Mouse (Mus musculus) MEL (cell line): ENCODE results near the gene Ebi3. TPM values are rescaled to one million over a fixed set of nuclear protein-coding genes. Genes with fewer than 3 reads are reported as not detected.
"Not testable (repeated sequence)": the region's sequence is repeated elsewhere in the genome, so short reads cannot be mapped to it uniquely, and the experiment has no call there.

ENCODE experiments used
- DNase-seq: peaks from one replicate; pipeline ENCODE4 v3.0.0; 2011; ENCODE audit warnings: low read depth, low spot score
- H3K27ac ChIP-seq: 2 replicates; pipeline ENCODE4 v1.5.1; 2012; ENCODE audit warnings: low read depth, mild to moderate bottlenecking, control low read depth, low read length, moderate library complexity; ENCODE audit not compliant: control insufficient read depth
- H3K27me3 ChIP-seq, 2 experiments: fragments of 150-350 bp in 1 of 2; sonication (generic) in 1 of 2; 2 replicates each; pipeline ENCODE4 v1.6.1; 2012; ENCODE audit warnings: low read length in 2 of 2, mild to moderate bottlenecking in 2 of 2, improper control_type of control experiment in 1 of 2, moderate library complexity in 1 of 2; ENCODE audit not compliant: insufficient read depth in 2 of 2, control insufficient read depth in 1 of 2
- H3K36me3 ChIP-seq, 2 experiments: 2 replicates each; pipeline ENCODE4 v1.6.1; 2012 to 2014; ENCODE audit warnings: low read length in 2 of 2, improper control_type of control experiment in 1 of 2, inconsistent platforms in 1 of 2, mild to moderate bottlenecking in 1 of 2; ENCODE audit not compliant: insufficient read depth in 2 of 2, control insufficient read depth in 1 of 2
- H3K4me1 ChIP-seq, 2 experiments: fragments of 150-350 bp in 1 of 2; sonication (generic) in 1 of 2; 2 replicates each; pipeline ENCODE4 v1.6.1; 2012; ENCODE audit warnings: low read length in 2 of 2, improper control_type of control experiment in 1 of 2, mild to moderate bottlenecking in 1 of 2; ENCODE audit not compliant: insufficient read depth in 2 of 2, control insufficient read depth in 1 of 2
- H3K4me3 ChIP-seq, 2 experiments: fragments of 150-350 bp in 1 of 2; sonication (generic) in 1 of 2; 2 replicates each; pipeline ENCODE4 v1.5.1; 2012; ENCODE audit warnings: low read depth in 2 of 2, low read length in 2 of 2, mild to moderate bottlenecking in 2 of 2, moderate library complexity in 2 of 2, control low read depth in 1 of 2, improper control_type of control experiment in 1 of 2; ENCODE audit not compliant: control insufficient read depth in 1 of 2, insufficient read depth in 1 of 2
- H3K79me2 ChIP-seq: 2 replicates; pipeline ENCODE4 v1.6.1; 2012; ENCODE audit warnings: mild to moderate bottlenecking, low read length, moderate library complexity; ENCODE audit not compliant: control insufficient read depth, poor library complexity, insufficient read depth
- H3K9ac ChIP-seq: 2 replicates; pipeline ENCODE4 v1.6.1; 2012; ENCODE audit warnings: low read depth, mild to moderate bottlenecking, control low read depth, low read length, moderate library complexity; ENCODE audit not compliant: control insufficient read depth, poor library complexity, severe bottlenecking
- H3K9me3 ChIP-seq: fragments of 150-350 bp; sonication (generic); replicated peaks from 2 replicates; pipeline ENCODE4 v1.6.1; 2012; ENCODE audit warnings: mild to moderate bottlenecking, low read length, improper control_type of control experiment, moderate library complexity; ENCODE audit not compliant: insufficient read depth
- CTCF ChIP-seq, 3 experiments: IDR thresholded peaks in 2 of 3; conservative IDR thresholded peaks in 1 of 3; 2 replicates each; pipeline ENCODE4 v1.5.1; 2011 to 2012; ENCODE audit warnings: low read length in 3 of 3, low read depth in 2 of 3, mild to moderate bottlenecking in 2 of 3, improper control_type of control experiment in 1 of 3, inconsistent platforms in 1 of 3, mixed read lengths in 1 of 3, moderate library complexity in 1 of 3; ENCODE audit not compliant: control insufficient read depth in 1 of 3, insufficient read depth in 1 of 3, poor library complexity in 1 of 3, severe bottlenecking in 1 of 3
- ELF1 ChIP-seq: IDR thresholded peaks from 2 replicates; pipeline ENCODE4 v1.6.1; 2014; ENCODE audit warnings: low read depth, mild to moderate bottlenecking, inconsistent platforms, low read length, improper control_type of control experiment, moderate library complexity
- GABPA ChIP-seq: IDR thresholded peaks from 2 replicates; pipeline ENCODE4 v1.6.1; 2012; ENCODE audit warnings: low read depth, mild to moderate bottlenecking, inconsistent platforms, low read length, improper control_type of control experiment, moderate library complexity
- HCFC1 ChIP-seq: IDR thresholded peaks from 2 replicates; pipeline ENCODE4 v1.6.1; 2012; ENCODE audit warnings: low read depth, mild to moderate bottlenecking, inconsistent platforms, low read length, improper control_type of control experiment, moderate library complexity
- MAX ChIP-seq: IDR thresholded peaks from 2 replicates; pipeline ENCODE4 v1.6.1; 2011; ENCODE audit warnings: low read length, improper control_type of control experiment
- MAZ ChIP-seq: IDR thresholded peaks from 2 replicates; pipeline ENCODE4 v1.6.1; 2012; ENCODE audit warnings: low read depth, mild to moderate bottlenecking, inconsistent platforms, low read length, improper control_type of control experiment
- MEF2A ChIP-seq: IDR thresholded peaks from 2 replicates; pipeline ENCODE4 v1.6.1; 2014; ENCODE audit warnings: low read depth, mild to moderate bottlenecking, inconsistent platforms, low read length, improper control_type of control experiment; ENCODE audit not compliant: poor library complexity, insufficient replicate concordance, severe bottlenecking; ENCODE audit errors: extremely low read depth
- MXI1 ChIP-seq: IDR thresholded peaks from 2 replicates; pipeline ENCODE4 v1.6.1; 2011; ENCODE audit warnings: mild to moderate bottlenecking, low read depth, low read length, improper control_type of control experiment
- NELFE ChIP-seq: IDR thresholded peaks from 2 replicates; pipeline ENCODE4 v1.6.1; 2011; ENCODE audit warnings: low read depth, low read length, improper control_type of control experiment
- NRF1 ChIP-seq: IDR thresholded peaks from 2 replicates; pipeline ENCODE4 v1.6.1; 2014; ENCODE audit warnings: low read depth, mild to moderate bottlenecking, inconsistent platforms, low read length, improper control_type of control experiment, moderate library complexity; ENCODE audit not compliant: poor library complexity, insufficient read depth, severe bottlenecking
- POLR2A ChIP-seq, 2 experiments: IDR thresholded peaks; 2 replicates each; pipeline ENCODE4 v1.6.1; 2011 to 2012; ENCODE audit warnings: low read length in 2 of 2, mild to moderate bottlenecking in 2 of 2, control low read depth in 1 of 2, improper control_type of control experiment in 1 of 2, low read depth in 1 of 2, moderate library complexity in 1 of 2; ENCODE audit not compliant: control insufficient read depth in 1 of 2, insufficient read depth in 1 of 2, poor library complexity in 1 of 2
- POLR2AphosphoS2 ChIP-seq: IDR thresholded peaks from 2 replicates; pipeline ENCODE4 v1.6.1; 2011; ENCODE audit warnings: low read length, improper control_type of control experiment
- POLR2AphosphoS5 ChIP-seq: IDR thresholded peaks from 2 replicates; pipeline ENCODE4 v1.6.1; 2012; ENCODE audit warnings: low read depth, borderline replicate concordance, mild to moderate bottlenecking, inconsistent platforms, low read length, moderate library complexity, mixed read lengths
- SIN3A ChIP-seq: IDR thresholded peaks from 2 replicates; pipeline ENCODE4 v1.6.1; 2012; ENCODE audit warnings: low read length, improper control_type of control experiment, inconsistent platforms
- SMC3 ChIP-seq: IDR thresholded peaks from 2 replicates; pipeline ENCODE4 v1.6.1; 2011; ENCODE audit warnings: low read depth, low read length, improper control_type of control experiment
- TAL1 ChIP-seq: IDR thresholded peaks from 2 replicates; pipeline ENCODE4 v1.6.1; 2012; ENCODE audit warnings: mild to moderate bottlenecking, inconsistent platforms, low read length, moderate library complexity, mixed read lengths
- TBP ChIP-seq: IDR thresholded peaks from 2 replicates; pipeline ENCODE4 v1.8.0; 2011; ENCODE audit warnings: low read depth, low read length, improper control_type of control experiment
- USF1 ChIP-seq: IDR thresholded peaks from 2 replicates; pipeline ENCODE4 v1.6.1; 2014; ENCODE audit warnings: low read depth, mild to moderate bottlenecking, inconsistent platforms, low read length, improper control_type of control experiment, moderate library complexity
- USF2 ChIP-seq, 2 experiments: IDR thresholded peaks; 2 replicates each; pipeline ENCODE4 v1.6.1; 2011 to 2012; ENCODE audit warnings: improper control_type of control experiment in 2 of 2, low read length in 2 of 2, borderline replicate concordance in 1 of 2, inconsistent platforms in 1 of 2, low read depth in 1 of 2, mild to moderate bottlenecking in 1 of 2; ENCODE audit not compliant: insufficient read depth in 1 of 2
- ZMIZ1 ChIP-seq: IDR thresholded peaks from 2 replicates; pipeline ENCODE4 v1.6.1; 2012; ENCODE audit warnings: low read depth, mild to moderate bottlenecking, inconsistent platforms, low read length, improper control_type of control experiment, moderate library complexity
- ZNF384 ChIP-seq: IDR thresholded peaks from 2 replicates; pipeline ENCODE4 v1.6.1; 2012; ENCODE audit warnings: low read depth, mild to moderate bottlenecking, inconsistent platforms, low read length, improper control_type of control experiment
- polyA plus RNA-seq, 2 experiments: library from polyadenylated mRNA; stranded (reverse) in 1 of 2; unstranded in 1 of 2; fragments of >175 nt in 1 of 2; fragments of >200 nt in 1 of 2; gene quantifications; 2 replicates each; pipeline versions ENCODE4 v1.2.1 to v1.2.4; 2012; ENCODE audit warnings: low replicate concordance in 2 of 2, low read depth in 1 of 2; ENCODE audit not compliant: insufficient read length in 2 of 2, insufficient read depth in 1 of 2, missing spikeins in 1 of 2
- total RNA-seq: library from RNA; depleted of rRNA; stranded (reverse); fragments of 300-350 nt; gene quantifications from 2 replicates; pipeline ENCODE4 v1.2.3, GENCODE M21; 2012

Gene Ebi3
- total and polyA plus RNA-seq, 3 experiments: 0.15 to 0.86 TPM; not detected in 1

DNA sequence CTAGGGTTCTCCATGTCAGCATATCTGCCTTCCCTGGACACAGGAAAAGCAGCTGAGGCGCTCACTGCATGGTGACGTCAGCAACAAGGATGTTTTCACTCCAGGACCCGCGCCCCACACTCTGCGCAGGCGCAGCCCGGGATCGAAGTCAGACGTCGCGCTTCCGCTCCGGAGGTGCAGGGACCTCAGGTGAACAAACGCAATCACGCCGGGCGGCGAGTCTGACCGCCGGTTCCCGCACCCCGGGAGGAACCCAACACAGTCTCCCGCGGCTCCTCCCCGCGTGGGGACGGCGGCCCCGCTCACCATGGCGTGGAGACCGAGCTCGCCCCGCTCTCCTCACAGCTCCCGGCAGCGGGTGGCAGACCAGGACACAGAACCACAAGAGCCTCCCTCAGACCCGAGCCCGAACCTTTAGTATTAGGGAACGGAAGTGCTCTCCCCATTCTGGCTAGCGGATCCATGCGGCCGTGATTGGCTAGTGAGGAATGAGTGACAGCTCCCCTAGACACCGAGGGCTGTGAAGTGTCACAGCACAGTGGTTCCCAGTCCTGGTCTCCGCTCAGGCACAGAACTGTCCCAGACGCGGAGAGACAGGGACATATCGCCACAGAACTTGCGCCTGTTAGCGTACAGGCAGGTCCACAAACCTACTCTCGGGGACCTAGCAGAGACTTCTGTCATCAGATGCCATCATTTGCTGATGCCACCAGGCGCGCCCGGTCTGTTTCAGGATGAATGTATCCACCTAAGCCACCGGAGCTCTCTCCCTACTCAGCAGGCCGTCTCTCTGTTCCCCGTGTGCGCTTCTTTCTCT is 7.4 kb upstream of the Ebi3 start:
- Histone ChIP-seq H3K9ac (peak overlapping the region; percentile 74), H3K4me3 (peak overlapping the region; percentile 75 to 92), H3K27ac (peak overlapping the region; percentile 63)
- DNase-seq: peak; percentile 89
- TF ChIP-seq POLR2AphosphoS2: peak; percentile 68; the same call in 1 of the 2 replicates
- TF ChIP-seq TBP: peak; percentile 61
- 0 out of 2 replicates have a peak, but pooled peaks have one; percentile 10 for TF ChIP-seq ELF1
- TF ChIP-seq MXI1: peak; percentile 52; the same call in 1 of the 2 replicates
- peak; percentile 67; the same call in 1 of the 2 replicates for TF ChIP-seq ZMIZ1
- TF ChIP-seq HCFC1: peak; percentile 59; the same call in 1 of the 2 replicates
- peak; percentile 71 for TF ChIP-seq NRF1
- TF ChIP-seq SIN3A: peak; percentile 28
- peak; percentile 67 for TF ChIP-seq NELFE
- TF ChIP-seq POLR2A (IDR thresholded peaks at IDR 0.05; ENCODE audit: control insufficient read depth in 1 of 2, insufficient read depth in 1 of 2, low read depth in 1 of 2, low read length in 2 of 2, poor library complexity in 1 of 2): peak; percentile 57 to 74; a peak in 3 of 4 replicates
- H3K27me3 ChIP-seq, H3K79me2 ChIP-seq, H3K4me1 ChIP-seq, H3K9me3 ChIP-seq, H3K36me3 ChIP-seq: not testable (repeated sequence)

DNA sequence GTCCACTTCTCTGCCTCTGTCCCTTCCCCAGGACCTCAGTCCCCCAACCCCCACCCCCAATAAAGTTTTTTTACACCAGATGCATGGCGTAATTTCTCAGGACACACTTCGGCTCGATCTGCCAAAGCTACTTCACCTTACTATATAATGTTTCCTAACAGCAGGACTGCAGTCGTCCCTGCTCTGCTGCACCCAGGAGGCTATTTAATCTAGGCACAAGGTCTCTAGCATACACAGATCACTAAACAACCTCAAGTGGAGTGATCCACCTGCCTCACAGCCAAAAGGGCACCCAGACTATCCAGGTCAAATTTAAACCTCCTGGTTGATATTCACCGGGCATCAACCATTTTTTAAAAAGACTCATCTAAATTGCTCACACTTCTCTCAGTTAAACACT is 6.7 kb upstream of the Ebi3 start:
- Histone ChIP-seq H3K9me3 (no peaks in the 10 kb centered on the region), H3K9ac (peak overlapping the region; percentile 74), H3K27ac (peak overlapping the region; percentile 63), H3K79me2 (no peaks in the 10 kb centered on the region; the same call in 1 of the 2 replicates), H3K4me3 (peak overlapping the region; percentile 75 to 92), H3K4me1 (peaks cover 0 to 8% of the 10 kb centered on the region in 2 experiments; a peak in 2 of 4 replicates), H3K27me3 (no peaks in the 10 kb centered on the region; a peak in 2 of 4 replicates), H3K36me3 (peaks cover 0 to 7% of the 10 kb centered on the region in 2 experiments; a peak in 2 of 4 replicates)
- TF ChIP-seq SMC3 (no peak), POLR2AphosphoS5 (no peak), ZNF384 (no peak), MEF2A (no peak), MAZ (no peak), TAL1 (no peak), GABPA (no peak), USF2 (IDR thresholded peaks at IDR 0.05; ENCODE audit: borderline replicate concordance in 1 of 2, insufficient read depth in 1 of 2, low read depth in 1 of 2, low read length in 2 of 2) (no peak), CTCF (IDR thresholded peaks at IDR 0.05 in 2 of 3, conservative IDR thresholded peaks at IDR 0.05 in 1 of 3; ENCODE audit: control insufficient read depth in 1 of 3, insufficient read depth in 1 of 3, low read depth in 2 of 3, low read length in 3 of 3, poor library complexity in 1 of 3, severe bottlenecking in 1 of 3) (no peak), MAX (no peak), NELFE (no peak), USF1 (no peak)
- no peak for DNase-seq
